Mouse (Mus musculus): ENCODE measurements at regions not wholly inside any gene's neighbourhood (a gene's known extent, or its start where the extent isn't known, plus 50 kb on each side); places are given as distances from the start of the nearest gene placed in this dataset.

- no peak for TF ChIP-seq CTCF (IDR thresholded peaks at IDR 0.05; ENCODE audit: low read depth)
- TF ChIP-seq EP300 (IDR thresholded peaks at IDR 0.05; ENCODE audit: low read depth), result peak; percentile 80
These were observed 163.1 kb upstream of the Map1b start for GRCm38 (mm10) chr13:99679430-99679829.
